Mouse (Mus musculus) adrenal gland, postnatal 10 days (tissue): ENCODE data around the gene Lmo2. TPM values are rescaled to one million over a fixed set of nuclear protein-coding genes. Genes with fewer than 3 reads are reported as not detected.

Source experiments
- DNase-seq: peaks from one replicate; pipeline ENCODE4 v3.0.0; 2021; ENCODE audit warnings: mixed read lengths
- total RNA-seq, 2 experiments: library from RNA; stranded (reverse); gene quantifications; 2 replicates each; pipeline ENCODE4 v1.2.3; 2021

Lmo2 gene
- total RNA-seq, 2 experiments from 2014 or later = 26.9 to 37.3 TPM

- no peak for DNase-seq
These were observed 18.8 kb upstream of the Lmo2 start for GRCm38 (mm10) chr2:103939003-103939402.

GRCm38 (mm10) chr2:103941085-103941484 lies 16.7 kb upstream of the Lmo2 start:
- DNase-seq = no peak

- no peak for DNase-seq
These were observed 12.9 kb upstream of the Lmo2 start for GRCm38 (mm10) chr2:103944859-103945258.

- no peak for DNase-seq
These were observed 12.2 kb upstream of the Lmo2 start for GRCm38 (mm10) chr2:103945571-103946092.

GRCm38 (mm10) chr2:103946892-103947291 lies 10.9 kb upstream of the Lmo2 start:
- DNase-seq = no peak

GRCm38 (mm10) chr2:103947982-103948655 lies 9.7 kb upstream of the Lmo2 start:
- no peak for DNase-seq

GRCm38 (mm10) chr2:103953050-103953835 lies 4.5 kb upstream of the Lmo2 start:
- no peak for DNase-seq

GRCm38 (mm10) chr2:103955714-103956113 lies 2.1 kb upstream of the Lmo2 start:
- no peak for DNase-seq

GRCm38 (mm10) chr2:103956867-103957266 lies 919 bp upstream of the Lmo2 start:
- DNase-seq = no peak

GRCm38 (mm10) chr2:103958634-103959033 lies 848 bp downstream of the Lmo2 start:
- DNase-seq = no peak

GRCm38 (mm10) chr2:103959066-103959465 lies 1.3 kb downstream of the Lmo2 start:
- DNase-seq = no peak

- DNase-seq = no peak
These were observed 1.8 kb downstream of the Lmo2 start for GRCm38 (mm10) chr2:103959574-103959973.

GRCm38 (mm10) chr2:103962349-103962748 lies 4.6 kb downstream of the Lmo2 start:
- no peak for DNase-seq

GRCm38 (mm10) chr2:103965391-103965790 lies 7.6 kb downstream of the Lmo2 start:
- DNase-seq = no peak

- no peak for DNase-seq
These were observed 10.4 kb downstream of the Lmo2 start for GRCm38 (mm10) chr2:103968186-103968585.

GRCm38 (mm10) chr2:103968919-103969436 lies 11.2 kb downstream of the Lmo2 start:
- no peak for DNase-seq

- peak; percentile 69 for DNase-seq
These were observed 11.8 kb downstream of the Lmo2 start for GRCm38 (mm10) chr2:103969437-103970040.

GRCm38 (mm10) chr2:103970041-103970790 lies 12.4 kb downstream of the Lmo2 start:
- DNase-seq = peak; percentile 77

GRCm38 (mm10) chr2:103970791-103971649 lies 13.2 kb downstream of the Lmo2 start:
- no peak for DNase-seq

- no peak for DNase-seq
These were observed 14.1 kb downstream of the Lmo2 start for GRCm38 (mm10) chr2:103971838-103972237.

GRCm38 (mm10) chr2:103975904-103976303 lies 18.1 kb downstream of the Lmo2 start:
- DNase-seq = no peak
